Mouse (Mus musculus) lung, embryonic 14.5 days (tissue): ENCODE measurements at regions not wholly inside any gene's neighbourhood (a gene's known extent, or its start where the extent isn't known, plus 50 kb on each side); places are given as distances from the start of the nearest gene placed in this dataset.

Experiments
- ATAC-seq: fragments of 200-750 bp; cut with Nextera tagmentation; 2 replicates; pipeline ENCODE4 v1.8.0; 2017; ENCODE audit warnings: mild to moderate bottlenecking, moderate TSS enrichment, moderate library complexity; ENCODE audit not compliant: insufficient read depth
- DNase-seq: peaks from one replicate; pipeline ENCODE4 v3.0.0-alpha.2; 2015
- H3K27ac ChIP-seq: fragments of 300-500 bp; sonication (generic); 2 replicates; pipeline ENCODE4 v1.5.1; 2014; ENCODE audit warnings: low read depth, mild to moderate bottlenecking, moderate library complexity
- H3K27me3 ChIP-seq: fragments of 300-500 bp; sonication (generic); 2 replicates; pipeline ENCODE4 v1.6.1; 2014; ENCODE audit warnings: low read length, control low read depth; ENCODE audit not compliant: insufficient read depth
- H3K36me3 ChIP-seq: fragments of 300-500 bp; sonication (generic); 2 replicates; pipeline ENCODE4 v1.6.1; 2014; ENCODE audit warnings: control low read depth; ENCODE audit not compliant: insufficient read depth
- H3K4me1 ChIP-seq: fragments of 300-500 bp; sonication (generic); 2 replicates; pipeline ENCODE4 v1.6.1; 2014; ENCODE audit warnings: antibody characterized with exemption, control low read depth; ENCODE audit not compliant: insufficient read depth
- H3K4me2 ChIP-seq: fragments of 300-500 bp; sonication (generic); 2 replicates; pipeline ENCODE4 v1.6.1; 2014; ENCODE audit warnings: mild to moderate bottlenecking
- H3K4me3 ChIP-seq: fragments of 300-500 bp; sonication (generic); 2 replicates; pipeline ENCODE4 v1.5.1; 2014; ENCODE audit warnings: low read depth, low read length
- H3K9ac ChIP-seq: fragments of 300-500 bp; sonication (generic); 2 replicates; pipeline ENCODE4 v1.6.1; 2014
- H3K9me3 ChIP-seq: fragments of 300-500 bp; sonication (generic); 2 replicates; pipeline ENCODE4 v1.6.1; 2016; ENCODE audit warnings: low read depth, low read length, control low read depth
- CTCF ChIP-seq: IDR thresholded peaks from 2 replicates; pipeline ENCODE4 v1.5.1; 2016; ENCODE audit warnings: antibody characterized with exemption, low read depth
- WGBS: fragments of 180-500 bp; shearing (Covaris S2); extraction: QIAGEN DNeasy Blood & Tissue Kit; methylation state at CpG from one replicate; pipeline ENCODE4 v1.1.7; 2014; 5-methylcytosine and 5-hydroxymethylcytosine counted together

DNA sequence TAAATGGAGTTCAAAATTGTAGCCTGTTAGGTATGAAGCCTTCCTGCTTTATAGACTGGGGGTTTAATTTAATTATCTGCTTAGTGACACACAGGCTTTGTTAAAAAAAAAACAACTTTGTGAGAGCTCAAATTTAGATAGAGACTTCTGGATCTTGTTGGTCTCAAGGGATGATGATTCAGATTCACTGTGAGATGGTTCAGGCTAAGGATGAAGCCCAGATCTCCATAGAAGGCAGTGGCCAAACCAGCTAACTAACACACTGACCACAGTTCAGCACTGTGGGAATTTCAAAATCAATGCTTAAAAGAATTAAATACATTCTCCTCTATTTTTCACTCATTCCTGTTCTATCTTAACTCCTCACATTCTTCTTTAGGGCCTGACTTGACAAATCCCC, 395.7 kb upstream of the Zeb2 start:
- H3K9me3 ChIP-seq = no peaks in the 10 kb centered on the region
- DNase-seq (no peak), ATAC-seq (no peak)
- TF ChIP-seq CTCF = no peak
- H3K9ac ChIP-seq = no peak overlapping the region
- peaks cover 7% of the 10 kb centered on the region; the same call in 1 of the 2 replicates for H3K4me1 ChIP-seq
- peak overlapping the region; percentile 47; the same call in 1 of the 2 replicates for H3K27ac ChIP-seq
- H3K27me3 ChIP-seq = no peaks in the 10 kb centered on the region
- H3K4me3 ChIP-seq = no peak overlapping the region
- no peak overlapping the region for H3K4me2 ChIP-seq
- no peaks in the 10 kb centered on the region for H3K36me3 ChIP-seq

DNA sequence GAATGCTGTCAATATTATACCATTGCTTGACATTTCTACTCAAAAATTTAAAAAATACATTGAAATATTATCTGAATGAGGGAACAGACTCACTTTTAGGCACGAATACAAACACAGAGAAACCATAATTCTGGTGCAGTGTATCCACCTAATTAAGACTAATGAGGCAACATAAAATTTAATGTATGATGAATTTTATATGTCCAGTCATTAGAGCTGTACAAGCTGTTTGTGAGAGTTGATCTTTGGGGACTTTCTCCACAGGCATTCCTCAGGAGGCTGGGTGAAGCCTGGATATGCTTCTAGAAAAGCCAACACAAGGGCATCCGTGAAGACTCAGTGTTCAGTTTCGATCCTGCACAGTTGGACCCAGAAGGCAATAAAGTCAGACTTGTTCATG, 394.6 kb upstream of the Zeb2 start:
- ATAC-seq (no peak), DNase-seq (no peak)
- no peaks in the 10 kb centered on the region for H3K9me3 ChIP-seq
- no peak overlapping the region for H3K4me2 ChIP-seq
- H3K27me3 ChIP-seq = no peaks in the 10 kb centered on the region
- 85% methylated on average over 3 of the region's 3 CpGs for WGBS
- H3K4me3 ChIP-seq = no peak overlapping the region
- no peak for TF ChIP-seq CTCF
- no peak overlapping the region for H3K27ac ChIP-seq
- H3K36me3 ChIP-seq = no peaks in the 10 kb centered on the region
- H3K9ac ChIP-seq = no peak overlapping the region
- H3K4me1 ChIP-seq = peaks cover 7% of the 10 kb centered on the region; the same call in 1 of the 2 replicates

DNA sequence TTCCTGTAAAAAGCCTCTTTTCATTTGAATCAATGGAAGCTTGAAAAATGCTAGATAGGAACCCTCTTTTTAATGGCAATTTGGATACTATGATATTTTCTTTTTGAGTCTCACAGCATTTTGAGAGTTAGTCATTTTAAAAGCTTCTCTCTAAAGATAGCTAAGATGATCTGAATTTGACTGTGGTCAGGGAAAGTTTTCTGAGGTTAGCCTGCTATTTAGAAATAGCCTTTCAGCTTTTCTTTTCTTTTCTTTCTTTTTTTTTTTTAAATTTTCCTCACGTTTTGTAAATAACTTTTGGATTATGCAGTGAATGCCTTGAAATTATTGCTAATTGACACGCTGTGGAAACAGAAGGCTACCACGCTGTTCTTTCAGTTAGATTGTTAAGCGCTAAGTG, 387.3 kb upstream of the Zeb2 start:
- WGBS = 85% methylated on average over 4 of the region's 4 CpGs
- ATAC-seq = no peak
- no peaks in the 10 kb centered on the region for H3K27me3 ChIP-seq
- no peak overlapping the region for H3K27ac ChIP-seq
- no peaks in the 10 kb centered on the region for H3K9me3 ChIP-seq
- H3K9ac ChIP-seq = no peak overlapping the region
- no peak overlapping the region for H3K4me3 ChIP-seq
- no peak overlapping the region for H3K4me2 ChIP-seq
- no peak for DNase-seq
- no peaks in the 10 kb centered on the region for H3K36me3 ChIP-seq
- TF ChIP-seq CTCF = no peak
- H3K4me1 ChIP-seq = no peaks in the 10 kb centered on the region

DNA sequence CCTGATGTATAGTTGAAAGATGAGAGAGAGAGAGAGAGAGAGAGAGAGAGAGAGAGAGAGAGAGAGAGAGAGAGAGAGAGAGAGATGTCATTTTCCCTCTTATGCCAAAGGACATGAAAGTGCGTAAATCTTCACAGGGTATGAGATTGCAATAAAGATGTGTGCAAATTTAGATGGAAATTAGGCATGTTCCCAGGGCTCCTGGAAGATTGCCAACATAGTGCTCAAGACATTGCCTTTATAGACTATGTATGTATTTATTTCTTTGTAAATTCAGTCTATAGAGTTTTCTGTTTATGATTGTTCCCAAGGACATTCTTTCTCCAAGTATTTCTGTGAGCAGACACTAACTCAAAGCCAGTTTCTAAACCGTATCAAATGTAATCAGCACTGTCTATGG, 376.5 kb upstream of the Zeb2 start:
- no peak for ATAC-seq
- Histone ChIP-seq H3K9ac (no peak overlapping the region), H3K9me3 (no peaks in the 10 kb centered on the region), H3K4me3 (no peak overlapping the region), H3K36me3 (no peaks in the 10 kb centered on the region), H3K27ac (no peak overlapping the region), H3K27me3 (no peaks in the 10 kb centered on the region), H3K4me2 (no peak overlapping the region), H3K4me1 (no peaks in the 10 kb centered on the region)
- DNase-seq = peak; percentile 51
- no peak for TF ChIP-seq CTCF
- WGBS = 77% methylated on average over 2 of the region's 2 CpGs

DNA sequence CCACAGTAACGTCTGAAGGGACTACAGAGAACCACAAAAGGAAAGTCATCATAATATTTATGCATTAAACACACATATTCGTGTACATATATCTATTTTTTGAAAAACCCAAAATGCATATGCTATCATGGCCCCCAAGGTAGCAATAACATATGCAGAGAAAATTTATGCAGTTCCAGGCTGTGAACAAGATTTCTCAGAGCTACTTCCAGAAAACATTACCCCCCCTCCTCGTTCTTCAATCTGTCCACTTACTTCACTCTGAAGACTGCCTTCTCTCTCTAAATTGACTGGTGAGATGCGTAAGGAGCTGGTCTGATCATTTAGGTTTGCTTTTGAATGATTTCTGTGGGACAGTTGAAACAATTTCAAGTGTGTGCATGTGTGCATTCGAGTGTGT, 369.3 kb upstream of the Zeb2 start:
- no peak for ATAC-seq

DNA sequence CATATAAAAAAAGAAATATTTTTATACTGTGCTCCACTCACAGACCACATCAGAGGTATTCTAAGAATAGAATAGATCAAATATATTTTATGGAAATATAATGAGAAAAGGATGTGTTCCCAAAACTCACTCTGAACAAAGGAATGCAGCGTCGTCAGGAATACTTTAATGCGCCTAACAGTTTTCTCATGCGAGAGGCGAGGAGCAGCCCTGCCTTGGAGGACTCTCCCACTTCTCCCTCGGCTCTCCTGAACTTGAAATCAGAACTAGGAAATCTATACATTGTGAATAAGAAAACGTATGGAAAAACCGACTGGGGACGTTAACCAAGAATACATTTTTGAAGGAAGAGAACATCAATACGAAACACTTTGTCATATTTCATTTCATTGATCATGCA, 368.3 kb upstream of the Zeb2 start:
- H3K9ac ChIP-seq = no peak overlapping the region
- H3K4me3 ChIP-seq = no peak overlapping the region
- TF ChIP-seq CTCF = no peak
- no peaks in the 10 kb centered on the region for H3K27me3 ChIP-seq
- WGBS = 66% methylated on average over 10 of the region's 10 CpGs
- no peak for DNase-seq
- no peak overlapping the region for H3K4me2 ChIP-seq
- no peaks in the 10 kb centered on the region for H3K9me3 ChIP-seq
- no peaks in the 10 kb centered on the region for H3K36me3 ChIP-seq
- H3K4me1 ChIP-seq = no peaks in the 10 kb centered on the region
- H3K27ac ChIP-seq = no peak overlapping the region
- no peak for ATAC-seq

More for the DNA sequence above, 369.3 kb upstream of the Zeb2 start:
- Histone ChIP-seq H3K4me2 (no peak overlapping the region), H3K27me3 (no peaks in the 10 kb centered on the region), H3K4me3 (no peak overlapping the region), H3K36me3 (no peaks in the 10 kb centered on the region), H3K9me3 (no peaks in the 10 kb centered on the region), H3K9ac (no peak overlapping the region), H3K4me1 (no peaks in the 10 kb centered on the region), H3K27ac (no peak overlapping the region)
- no peak for DNase-seq
- TF ChIP-seq CTCF = no peak
- 76% methylated on average over 5 of the region's 5 CpGs for WGBS

DNA sequence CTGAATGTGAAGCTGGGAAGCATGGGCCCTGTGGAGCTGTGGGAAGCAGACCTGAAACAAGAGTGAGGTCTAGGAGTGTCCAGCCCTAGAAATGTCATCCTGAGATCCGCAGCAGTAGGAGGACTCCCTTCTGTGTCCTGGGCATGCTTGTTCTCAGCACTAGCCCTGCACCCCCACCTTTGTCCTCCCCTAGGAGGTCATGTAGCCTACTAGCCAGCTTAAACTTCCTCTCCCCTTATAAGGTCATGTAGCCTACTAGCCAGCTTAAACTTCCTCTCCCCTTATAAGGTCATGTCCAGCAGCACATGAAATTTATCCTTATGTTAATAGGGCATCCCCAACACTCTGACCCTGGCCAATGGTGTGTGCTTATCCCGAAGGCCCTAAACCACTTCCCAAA, 363.5 kb upstream of the Zeb2 start:
- no peak overlapping the region for H3K9ac ChIP-seq
- no peaks in the 10 kb centered on the region for H3K36me3 ChIP-seq
- no peak overlapping the region for H3K27ac ChIP-seq
- H3K4me1 ChIP-seq = no peaks in the 10 kb centered on the region
- WGBS = 86% methylated on average over 2 of the region's 2 CpGs
- H3K4me2 ChIP-seq = no peak overlapping the region
- no peak for TF ChIP-seq CTCF
- ATAC-seq (no peak), DNase-seq (no peak)
- H3K27me3 ChIP-seq = no peaks in the 10 kb centered on the region
- no peak overlapping the region for H3K4me3 ChIP-seq
- H3K9me3 ChIP-seq = no peaks in the 10 kb centered on the region

DNA sequence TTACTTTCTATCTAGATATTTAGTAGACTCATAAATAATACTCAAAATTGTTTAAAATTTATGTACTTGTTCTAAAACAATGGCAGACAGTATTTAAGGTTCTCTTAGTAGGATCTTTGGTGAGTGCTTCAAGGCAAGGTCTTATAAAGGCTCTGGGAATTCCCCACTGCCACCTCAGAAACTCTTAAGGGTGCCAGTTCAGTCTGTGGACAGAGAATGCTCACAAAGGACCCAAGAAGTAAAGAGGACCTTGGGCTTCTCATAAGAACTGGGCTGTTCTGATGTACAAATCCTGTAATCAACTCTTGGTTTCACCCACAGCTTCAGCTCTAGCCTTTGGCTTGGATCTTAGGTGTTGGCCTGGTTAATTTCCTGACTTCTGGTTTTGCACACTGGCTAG, 358.8 kb upstream of the Zeb2 start:
- DNase-seq (no peak), ATAC-seq (no peak)
- Histone ChIP-seq H3K4me2 (no peak overlapping the region), H3K27ac (no peak overlapping the region), H3K9ac (no peak overlapping the region), H3K36me3 (no peaks in the 10 kb centered on the region), H3K4me1 (no peaks in the 10 kb centered on the region), H3K27me3 (no peaks in the 10 kb centered on the region), H3K4me3 (no peak overlapping the region), H3K9me3 (no peaks in the 10 kb centered on the region)
- TF ChIP-seq CTCF = no peak
